Mouse (Mus musculus): ENCODE data around the gene Gusb. TPM values are rescaled to one million over a fixed set of nuclear protein-coding genes. Genes with fewer than 3 reads are reported as not detected.
A peak's percentile ranks its signal among the peaks of the same experiment; 100 is the strongest.

Gusb gene
- polyA plus RNA-seq, 1 experiment from 2014 or later: 34.1 TPM

DNA sequence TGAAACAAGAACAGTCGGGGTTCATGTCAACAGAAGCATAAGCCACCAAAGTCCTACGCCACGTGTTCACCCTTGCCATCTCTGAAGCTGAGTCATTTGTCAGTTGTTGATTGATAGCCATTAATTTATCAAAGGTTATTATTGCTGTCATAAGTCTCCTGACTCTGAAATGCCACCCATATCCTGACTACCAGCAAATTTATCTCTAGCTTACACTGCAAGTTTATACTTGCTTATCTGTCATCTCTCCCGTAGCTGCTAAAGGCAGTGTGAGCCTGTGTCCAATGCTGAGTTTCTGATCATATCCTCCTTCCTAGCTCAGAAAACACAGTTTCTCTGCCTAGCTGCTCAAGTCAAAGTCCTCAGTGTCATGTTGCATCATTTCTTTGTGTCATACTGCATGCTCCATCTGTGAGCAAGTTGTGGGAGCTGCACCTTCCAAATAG is 28.0 kb downstream of the Gusb start:
- peak overlapping the region; percentile 39; the same call in 1 of the 2 replicates for H3K9ac ChIP-seq
- peak; percentile 87 for ATAC-seq (ENCODE audit: insufficient read depth)
- no peaks in the 10 kb centered on the region for H3K9me3 ChIP-seq (replicated peaks)
- no peaks in the 10 kb centered on the region for H3K27me3 ChIP-seq
- H3K27ac ChIP-seq (replicated peaks): peak overlapping the region; percentile 97
- H3K36me3 ChIP-seq (replicated peaks): peaks cover 30% of the 10 kb centered on the region
- peaks cover 77% of the 10 kb centered on the region for H3K4me1 ChIP-seq (replicated peaks)
- no peak overlapping the region for H3K4me3 ChIP-seq (replicated peaks)
- H3K4me2 ChIP-seq: peak overlapping the region; percentile 55
- WGBS (ENCODE audit: insufficient replicate concordance): 16% methylated on average over 4 of the region's 4 CpGs

DNA sequence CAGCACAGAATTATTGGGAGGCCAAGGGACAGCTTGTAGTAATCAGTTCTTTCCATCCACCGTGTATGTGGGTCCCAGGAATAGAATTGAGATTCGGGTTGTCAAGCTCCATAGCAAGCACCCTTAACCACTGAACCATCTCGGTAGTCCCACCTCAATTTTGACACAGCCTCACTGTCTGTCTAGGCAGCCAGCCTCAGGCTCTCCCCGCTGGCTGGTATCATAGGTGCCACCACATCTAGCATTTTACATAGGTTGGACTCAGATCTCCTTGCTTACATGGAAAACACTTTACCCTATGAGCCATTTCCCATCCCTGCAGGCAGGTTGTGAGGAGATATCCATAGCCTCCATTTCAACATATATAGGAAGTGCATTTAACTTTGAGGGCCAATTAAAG is 28.5 kb downstream of the Gusb start:
- H3K4me1 ChIP-seq (replicated peaks): peaks cover 73% of the 10 kb centered on the region
- peak overlapping the region; percentile 55 for H3K4me2 ChIP-seq
- H3K27ac ChIP-seq (replicated peaks): peak overlapping the region; percentile 97
- peak; percentile 19; the same call in 1 of the 2 replicates for ATAC-seq (ENCODE audit: insufficient read depth)
- no peaks in the 10 kb centered on the region for H3K9me3 ChIP-seq (replicated peaks)
- no peaks in the 10 kb centered on the region for H3K27me3 ChIP-seq
- 38% methylated on average over 4 of the region's 4 CpGs for WGBS (ENCODE audit: insufficient replicate concordance)
- H3K9ac ChIP-seq: peak overlapping the region; percentile 28
- H3K4me3 ChIP-seq (replicated peaks): no peak overlapping the region
- H3K36me3 ChIP-seq (replicated peaks): peaks cover 30% of the 10 kb centered on the region

DNA sequence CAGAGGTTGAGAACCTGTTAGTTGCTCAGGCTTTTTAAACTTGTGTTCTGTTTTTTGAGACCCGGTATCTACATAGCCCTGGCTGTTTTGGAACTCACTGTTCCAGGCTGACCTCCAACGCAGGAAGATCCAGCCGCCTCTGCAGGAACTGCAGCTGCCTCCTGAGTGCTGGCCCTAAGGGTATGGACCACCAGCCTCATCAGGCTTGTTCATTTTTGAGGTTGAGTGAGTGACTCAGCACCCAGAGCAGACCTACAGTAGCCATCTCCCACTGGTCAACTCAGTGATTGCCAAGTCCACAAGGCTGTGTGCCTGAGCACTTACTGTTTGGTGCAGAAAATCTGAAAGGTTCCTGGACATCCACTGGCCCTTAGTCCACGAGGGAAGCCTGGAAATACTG is 31.4 kb downstream of the Gusb start:
- Histone ChIP-seq H3K9ac (no peak overlapping the region), H3K4me1 (replicated peaks) (peaks cover 58% of the 10 kb centered on the region), H3K9me3 (replicated peaks) (no peaks in the 10 kb centered on the region), H3K4me2 (no peak overlapping the region), H3K4me3 (replicated peaks) (no peak overlapping the region), H3K27ac (replicated peaks) (peak overlapping the region; percentile 56), H3K36me3 (replicated peaks) (peaks cover 30% of the 10 kb centered on the region), H3K27me3 (no peaks in the 10 kb centered on the region)
- 74% methylated on average over 4 of the region's 4 CpGs for WGBS (ENCODE audit: insufficient replicate concordance)
- no peak for ATAC-seq (ENCODE audit: insufficient read depth)

DNA sequence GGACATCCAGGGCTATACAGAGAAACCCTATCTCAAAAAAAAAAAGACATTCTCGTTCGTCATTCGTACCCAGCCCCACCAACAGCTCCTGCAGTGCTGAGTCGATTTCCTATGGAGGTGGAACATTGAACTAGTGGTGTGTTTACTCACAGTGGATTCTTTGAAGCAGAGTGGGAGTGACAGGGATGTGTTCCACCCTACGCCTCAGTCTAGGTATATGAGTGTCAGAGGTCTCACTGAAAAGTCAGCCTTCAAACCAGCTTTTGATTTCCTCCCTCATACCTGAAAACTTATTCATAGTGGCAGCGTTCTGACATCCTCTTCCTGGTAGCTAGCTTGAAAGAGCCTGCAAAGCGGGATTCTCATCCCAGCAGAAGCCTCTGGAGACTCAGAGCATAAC is 34.4 kb downstream of the Gusb start:
- no peaks in the 10 kb centered on the region for H3K27me3 ChIP-seq
- no peak overlapping the region for H3K9ac ChIP-seq
- ATAC-seq (ENCODE audit: insufficient read depth): no peak
- H3K36me3 ChIP-seq (replicated peaks): peaks cover 18% of the 10 kb centered on the region
- peak overlapping the region; percentile 41; the same call in 1 of the 2 replicates for H3K27ac ChIP-seq (replicated peaks)
- no peak overlapping the region for H3K4me3 ChIP-seq (replicated peaks)
- no peaks in the 10 kb centered on the region for H3K9me3 ChIP-seq (replicated peaks)
- H3K4me2 ChIP-seq: no peak overlapping the region
- 74% methylated on average over 7 of the region's 7 CpGs for WGBS (ENCODE audit: insufficient replicate concordance)
- peaks cover 35% of the 10 kb centered on the region for H3K4me1 ChIP-seq (replicated peaks)

DNA sequence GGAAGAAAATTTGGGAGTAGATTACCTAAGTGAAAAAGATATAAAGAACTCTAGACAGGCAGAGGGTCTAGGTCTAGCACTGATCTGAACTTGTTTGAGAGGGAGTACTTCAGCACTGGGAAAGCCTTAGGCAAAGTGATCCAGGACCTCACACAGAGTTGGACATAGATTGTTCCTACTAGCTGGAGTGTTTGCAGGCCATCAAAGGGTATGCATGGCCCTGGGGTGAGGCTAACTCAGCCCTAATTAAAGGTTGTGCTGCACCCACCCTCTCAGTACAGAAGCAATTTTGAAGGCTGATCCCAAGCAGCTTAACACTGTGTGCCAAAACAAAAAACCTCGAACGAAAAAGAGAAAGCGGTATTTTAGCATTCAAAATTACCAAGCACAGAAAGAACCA is 36.4 kb downstream of the Gusb start:
- Histone ChIP-seq H3K4me1 (replicated peaks) (peaks cover 25% of the 10 kb centered on the region), H3K36me3 (replicated peaks) (peaks cover 2% of the 10 kb centered on the region), H3K9me3 (replicated peaks) (no peaks in the 10 kb centered on the region), H3K4me3 (replicated peaks) (no peak overlapping the region), H3K27ac (replicated peaks) (no peak overlapping the region), H3K9ac (no peak overlapping the region), H3K4me2 (no peak overlapping the region), H3K27me3 (no peaks in the 10 kb centered on the region)
- 81% methylated on average over 3 of the region's 3 CpGs for WGBS (ENCODE audit: insufficient replicate concordance)
- no peak for ATAC-seq (ENCODE audit: insufficient read depth)

DNA sequence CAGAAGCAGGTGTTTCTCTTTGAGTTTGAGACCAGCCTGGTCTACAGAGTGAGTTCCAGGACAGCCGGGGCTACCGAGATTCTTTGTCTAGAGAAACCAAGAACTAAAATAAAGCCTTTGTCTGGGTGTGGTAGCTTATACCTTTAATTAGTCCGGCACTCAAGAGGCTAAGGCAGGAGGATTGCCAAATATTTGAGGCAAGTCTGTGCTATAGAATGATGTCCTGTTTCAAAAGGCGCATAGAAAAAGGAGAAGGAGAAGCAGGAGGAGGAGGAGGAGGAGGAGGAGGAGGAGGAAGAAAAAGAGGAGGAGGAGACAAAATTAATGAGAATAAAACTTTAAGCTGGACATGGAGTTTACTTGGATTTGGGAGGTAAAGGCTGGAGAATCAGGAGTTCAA is 39.6 kb downstream of the Gusb start:
- 82% methylated on average over 4 of the region's 4 CpGs for WGBS (ENCODE audit: insufficient replicate concordance)
- H3K4me3 ChIP-seq (replicated peaks): no peak overlapping the region
- no peak for ATAC-seq (ENCODE audit: insufficient read depth)

DNA sequence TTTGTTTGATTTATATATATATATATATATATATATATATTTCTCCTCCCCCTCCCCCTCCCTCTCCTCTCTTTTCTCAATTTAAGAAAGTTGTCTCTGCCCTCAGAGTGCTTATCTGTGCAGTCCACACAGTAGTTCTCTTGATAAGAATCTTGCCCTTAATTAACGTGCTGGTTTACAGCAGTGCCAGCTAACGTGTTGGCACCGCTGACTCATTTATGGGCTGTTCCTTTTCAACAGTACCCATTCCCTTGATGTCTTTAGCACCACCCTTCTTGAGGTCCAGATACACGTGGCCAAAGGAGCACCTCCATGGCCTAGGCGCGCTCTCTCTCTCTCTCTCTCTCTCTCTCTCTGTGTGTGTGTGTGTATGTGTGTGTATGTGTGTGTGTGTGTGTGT is 47.1 kb downstream of the Gusb start:
- peak; percentile 89 for ATAC-seq (ENCODE audit: insufficient read depth)
- 24% methylated on average over 6 of the region's 6 CpGs for WGBS (ENCODE audit: insufficient replicate concordance)
- peaks cover 20% of the 10 kb centered on the region; the same call in 1 of the 2 replicates for H3K36me3 ChIP-seq (replicated peaks)
- no peaks in the 10 kb centered on the region for H3K27me3 ChIP-seq
- peak overlapping the region; percentile 53 for H3K4me2 ChIP-seq
- H3K27ac ChIP-seq (replicated peaks): peak overlapping the region; percentile 93
- peaks cover 57% of the 10 kb centered on the region for H3K4me1 ChIP-seq (replicated peaks)
- no peak overlapping the region for H3K4me3 ChIP-seq (replicated peaks)
- no peaks in the 10 kb centered on the region for H3K9me3 ChIP-seq (replicated peaks)
- H3K9ac ChIP-seq: 0 out of 2 replicates have a peak overlapping the region, but pooled peaks have one; percentile 6

More for the DNA sequence above, 39.6 kb downstream of the Gusb start:
- Histone ChIP-seq H3K36me3 (replicated peaks) (peaks cover 16% of the 10 kb centered on the region), H3K9me3 (replicated peaks) (no peaks in the 10 kb centered on the region), H3K27me3 (no peaks in the 10 kb centered on the region), H3K9ac (no peak overlapping the region), H3K4me2 (no peak overlapping the region), H3K27ac (replicated peaks) (0 out of 2 replicates have a peak overlapping the region, but pooled peaks have one; percentile 8), H3K4me1 (replicated peaks) (peaks cover 15% of the 10 kb centered on the region; the same call in 1 of the 2 replicates)

DNA sequence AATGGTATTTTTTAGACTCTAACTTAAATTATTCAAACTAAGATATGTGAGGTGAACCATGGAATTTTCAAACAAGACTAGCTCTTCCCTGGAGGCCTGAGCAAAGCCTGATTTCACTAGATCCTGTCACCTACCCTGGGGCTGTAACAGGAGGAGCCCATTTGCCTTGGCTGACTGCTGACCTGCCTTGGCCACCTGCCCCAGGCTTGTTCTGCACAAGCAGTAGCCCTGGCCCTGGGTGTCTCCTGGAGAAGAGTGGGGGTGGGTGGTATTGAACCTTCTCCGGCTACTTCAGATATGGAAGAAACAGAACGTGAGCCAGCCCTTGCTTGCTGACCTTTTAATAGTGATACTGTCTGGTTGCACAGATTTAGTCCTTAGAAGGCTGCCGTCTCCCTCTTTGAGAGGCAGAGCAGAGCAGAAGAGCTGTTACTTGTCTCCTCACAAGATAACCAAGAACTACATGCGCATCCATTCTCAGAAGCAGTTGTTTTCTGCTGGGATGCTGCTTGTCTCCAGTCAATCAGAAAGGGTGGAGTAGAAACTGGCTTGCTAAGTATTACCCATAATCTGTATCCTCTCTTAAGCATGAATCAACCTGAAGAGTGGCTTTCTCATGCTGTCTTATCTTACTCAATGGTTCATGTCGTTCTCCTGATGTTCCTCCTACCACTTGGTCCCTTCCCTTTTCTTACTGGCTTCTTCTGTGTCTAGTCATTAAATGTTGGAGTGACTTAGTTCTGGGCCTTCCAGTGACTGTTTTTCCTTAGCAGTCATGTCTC is 48.2 kb downstream of the Gusb start:
- no peaks in the 10 kb centered on the region for H3K27me3 ChIP-seq
- WGBS (ENCODE audit: insufficient replicate concordance): 28% methylated on average over 5 of the region's 5 CpGs
- H3K4me3 ChIP-seq (replicated peaks): no peak overlapping the region
- peak overlapping the region; percentile 93 for H3K27ac ChIP-seq (replicated peaks)
- peaks cover 62% of the 10 kb centered on the region for H3K4me1 ChIP-seq (replicated peaks)
- H3K4me2 ChIP-seq: peak overlapping the region; percentile 53
- peaks cover 13% of the 10 kb centered on the region; the same call in 1 of the 2 replicates for H3K36me3 ChIP-seq (replicated peaks)
- ATAC-seq (ENCODE audit: insufficient read depth): peak; percentile 61
- H3K9ac ChIP-seq: peak overlapping the region; percentile 16; the same call in 1 of the 2 replicates
- H3K9me3 ChIP-seq (replicated peaks): no peaks in the 10 kb centered on the region

DNA sequence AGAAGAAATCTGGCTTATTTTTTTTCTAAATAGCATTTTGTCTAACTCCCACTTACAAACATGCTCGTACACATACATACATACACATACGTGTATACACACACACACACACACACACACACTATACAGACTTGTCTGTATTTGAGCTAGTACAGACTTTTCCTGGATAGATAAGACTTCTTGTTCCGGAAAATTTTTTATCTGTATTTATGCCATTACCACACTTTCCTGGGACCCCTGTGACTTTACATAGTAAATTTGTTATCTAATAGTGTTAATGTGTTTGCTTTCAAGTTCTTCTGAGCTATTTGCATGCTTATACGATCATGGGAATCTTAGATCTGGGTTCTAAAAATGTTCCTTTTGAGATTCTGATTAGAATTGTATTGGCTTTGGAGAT is 50.7 kb downstream of the Gusb start:
- Histone ChIP-seq H3K27me3 (no peaks in the 10 kb centered on the region), H3K27ac (replicated peaks) (no peak overlapping the region), H3K4me3 (replicated peaks) (no peak overlapping the region), H3K4me1 (replicated peaks) (peaks cover 68% of the 10 kb centered on the region), H3K9ac (no peak overlapping the region), H3K36me3 (replicated peaks) (peaks cover 2% of the 10 kb centered on the region), H3K4me2 (no peak overlapping the region), H3K9me3 (replicated peaks) (no peaks in the 10 kb centered on the region)
- 38% methylated on average over 4 of the region's 4 CpGs for whole genome bisulfite sequencing (ENCODE audit: insufficient replicate concordance)
- ATAC-seq (ENCODE audit: insufficient read depth): no peak

DNA sequence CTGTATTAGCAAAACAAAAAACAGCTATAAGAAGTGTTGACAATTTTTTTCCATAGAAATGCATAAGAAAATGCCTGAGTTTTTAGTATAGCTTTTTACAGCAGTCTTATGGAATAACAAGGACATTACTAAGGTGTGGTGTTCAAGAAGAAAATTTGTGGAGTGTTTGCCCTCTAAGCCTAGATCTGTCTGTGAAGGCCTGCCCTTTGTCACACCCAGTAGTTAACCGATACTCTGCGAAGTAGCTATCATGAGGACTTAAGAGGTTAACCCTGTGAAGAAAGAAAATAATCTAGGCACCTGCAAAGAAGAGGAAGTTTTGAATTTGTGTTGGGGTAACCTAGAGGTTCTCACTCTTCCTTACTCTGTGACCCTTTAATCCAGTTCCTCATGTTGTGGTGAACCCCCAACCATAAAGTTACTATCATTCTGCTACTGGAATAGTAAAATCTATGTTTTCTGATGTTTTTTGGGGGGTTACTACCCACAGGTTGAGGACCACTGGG is 55.3 kb downstream of the Gusb start:
- Histone ChIP-seq H3K4me1 (replicated peaks) (peaks cover 48% of the 10 kb centered on the region), H3K4me2 (no peak overlapping the region), H3K27ac (replicated peaks) (no peak overlapping the region; the same call in 1 of the 2 replicates), H3K4me3 (replicated peaks) (no peak overlapping the region), H3K27me3 (no peaks in the 10 kb centered on the region), H3K9ac (no peak overlapping the region), H3K36me3 (replicated peaks) (peaks cover 16% of the 10 kb centered on the region), H3K9me3 (replicated peaks) (no peaks in the 10 kb centered on the region)
- no peak for ATAC-seq (ENCODE audit: insufficient read depth)
- 48% methylated on average over 2 of the region's 2 CpGs for WGBS (ENCODE audit: insufficient replicate concordance)

DNA sequence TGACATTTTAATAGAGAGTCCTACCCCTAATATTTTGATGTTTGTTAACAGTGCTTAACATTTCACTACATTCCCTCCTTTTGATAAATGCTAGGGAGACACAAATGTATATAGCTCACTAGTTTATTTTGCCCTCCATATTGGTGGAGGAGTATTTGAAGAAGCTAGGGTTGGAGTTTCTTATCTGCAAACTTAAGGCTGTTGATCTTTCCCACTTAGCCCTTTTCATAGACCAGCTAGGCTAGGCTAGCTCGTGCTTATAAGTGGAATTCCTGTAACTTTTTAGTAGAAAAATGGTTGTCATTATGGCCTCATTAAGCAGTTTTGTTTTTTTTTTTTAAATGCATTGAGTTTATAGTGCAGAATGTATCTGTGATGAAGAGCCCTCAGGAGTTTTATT is 59.4 kb downstream of the Gusb start:
- Histone ChIP-seq H3K4me1 (replicated peaks) (peaks cover 46% of the 10 kb centered on the region), H3K27me3 (no peaks in the 10 kb centered on the region), H3K4me3 (replicated peaks) (peak overlapping the region; percentile 39), H3K4me2 (peak overlapping the region; percentile 76), H3K9me3 (replicated peaks) (no peaks in the 10 kb centered on the region), H3K36me3 (replicated peaks) (peaks cover 16% of the 10 kb centered on the region), H3K27ac (replicated peaks) (peak overlapping the region; percentile 16; the same call in 1 of the 2 replicates), H3K9ac (peak overlapping the region; percentile 50; the same call in 1 of the 2 replicates)
- 18% methylated on average over 1 of the region's 1 CpGs for WGBS (ENCODE audit: insufficient replicate concordance)
- ATAC-seq (ENCODE audit: insufficient read depth): no peak
